Mouse (Mus musculus): ENCODE data around the gene Slc35g3. TPM values are rescaled to one million over a fixed set of nuclear protein-coding genes. Genes with fewer than 3 reads are reported as not detected.
"Not testable (repeated sequence)": the region's sequence is repeated elsewhere in the genome, so short reads cannot be mapped to it uniquely, and the experiment has no call there.

The Slc35g3 gene
- polyA plus RNA-seq, 1 experiment from 2014 or later = not detected

DNA sequence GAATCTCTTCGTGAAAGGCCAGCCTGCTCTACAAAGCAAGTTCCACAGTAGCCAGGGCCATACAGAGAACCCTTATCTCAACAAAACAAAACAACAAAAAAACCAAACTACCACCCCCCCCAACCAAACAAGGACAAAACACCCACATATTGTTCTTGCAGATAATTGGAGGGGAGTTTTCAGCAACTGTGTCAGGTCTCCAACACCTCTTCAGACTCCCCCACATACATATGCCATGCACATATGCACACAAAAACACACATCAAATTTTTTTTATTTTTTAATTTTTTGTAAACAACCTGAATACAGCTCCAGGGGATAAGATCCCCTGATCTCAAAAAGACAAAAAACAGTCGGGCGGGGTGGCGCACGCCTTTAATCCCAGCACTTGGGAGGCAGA lies 7.5 kb downstream of the Slc35g3 start:
- WGBS (ENCODE audit: missing documents) = 67% methylated on average over 1 of the region's 5 CpGs
- Histone ChIP-seq H3K4me3 (ENCODE audit: inconsistent target) (no peak overlapping the region), H3K27ac (peak overlapping the region; percentile 17; the same call in 1 of the 2 replicates), H3K36me3 (ENCODE audit: inconsistent target) (no peaks in the 10 kb centered on the region), H3K79me2 (ENCODE audit: inconsistent target) (peaks cover 86% of the 10 kb centered on the region)

DNA sequence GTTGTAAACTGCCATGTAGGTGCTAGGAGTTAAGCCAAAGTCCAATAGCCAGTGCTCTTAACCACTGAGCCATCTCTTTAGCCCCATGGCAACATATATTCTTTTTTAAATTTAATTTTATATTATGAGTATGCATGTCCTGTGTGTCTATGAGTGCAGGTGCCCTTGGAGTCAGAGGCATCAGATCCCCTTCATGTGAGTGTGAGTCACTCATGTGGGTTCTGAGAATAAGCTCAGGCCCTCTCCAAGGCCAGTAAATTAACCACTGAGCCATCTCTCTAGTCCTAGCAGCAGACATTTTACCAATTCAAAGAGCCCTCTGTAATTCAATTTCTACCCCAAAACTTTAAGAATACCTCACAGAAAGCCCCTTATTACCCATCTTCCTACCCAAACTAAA lies 9.1 kb downstream of the Slc35g3 start:
- no peak overlapping the region for H3K4me3 ChIP-seq (ENCODE audit: inconsistent target)
- peaks cover 5% of the 10 kb centered on the region; the same call in 1 of the 2 replicates for H3K36me3 ChIP-seq (ENCODE audit: inconsistent target)
- H3K79me2 ChIP-seq (ENCODE audit: inconsistent target) = peaks cover 99% of the 10 kb centered on the region
- H3K27ac ChIP-seq = peak overlapping the region; percentile 73

GRCm38 (mm10) chr11:69751635-69752034 lies 10.1 kb downstream of the Slc35g3 start:
- WGBS (ENCODE audit: missing documents) = 66% methylated on average over 3 of the region's 3 CpGs
- peaks cover 13% of the 10 kb centered on the region for H3K36me3 ChIP-seq (ENCODE audit: inconsistent target)
- H3K4me3 ChIP-seq (ENCODE audit: inconsistent target) = no peak overlapping the region
- peaks cover 89% of the 10 kb centered on the region for H3K79me2 ChIP-seq (ENCODE audit: inconsistent target)
- H3K27ac ChIP-seq = peak overlapping the region; percentile 73

- whole genome bisulfite sequencing (ENCODE audit: missing documents) = 78% methylated on average over 1 of the region's 3 CpGs
- H3K27ac ChIP-seq; H3K4me3 ChIP-seq (ENCODE audit: inconsistent target); H3K79me2 ChIP-seq (ENCODE audit: inconsistent target): not testable (repeated sequence)
- peaks cover 24% of the 10 kb centered on the region for H3K36me3 ChIP-seq (ENCODE audit: inconsistent target)
These were observed 30.4 kb downstream of the Slc35g3 start for GRCm38 (mm10) chr11:69731408-69731807.

DNA sequence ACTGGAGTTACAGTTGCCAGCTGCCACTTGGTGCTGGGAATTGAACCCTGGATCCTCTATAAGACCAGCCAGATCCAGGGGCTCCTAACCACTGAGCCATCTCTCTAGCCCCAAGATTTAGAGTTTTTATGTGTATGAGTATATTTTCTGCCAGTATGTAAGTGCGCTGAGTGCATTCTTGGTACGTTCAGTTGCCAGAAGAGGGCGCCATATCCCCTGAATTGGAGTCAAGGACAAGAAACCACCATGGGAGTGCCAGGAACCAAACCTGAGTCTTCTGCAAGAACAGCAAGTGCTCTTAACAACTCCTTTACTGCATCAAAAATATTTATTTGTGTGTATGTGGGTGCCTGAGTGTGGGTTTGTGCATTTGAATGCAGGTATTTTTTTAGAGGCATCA lies 32.7 kb downstream of the Slc35g3 start:
- Histone ChIP-seq H3K4me3 (ENCODE audit: inconsistent target) (no peak overlapping the region), H3K36me3 (ENCODE audit: inconsistent target) (peaks cover under 1% of the 10 kb centered on the region; the same call in 1 of the 2 replicates), H3K79me2 (ENCODE audit: inconsistent target) (no peaks in the 10 kb centered on the region), H3K27ac (no peak overlapping the region)
- WGBS (ENCODE audit: missing documents) = 70% methylated on average over 3 of the region's 3 CpGs

DNA sequence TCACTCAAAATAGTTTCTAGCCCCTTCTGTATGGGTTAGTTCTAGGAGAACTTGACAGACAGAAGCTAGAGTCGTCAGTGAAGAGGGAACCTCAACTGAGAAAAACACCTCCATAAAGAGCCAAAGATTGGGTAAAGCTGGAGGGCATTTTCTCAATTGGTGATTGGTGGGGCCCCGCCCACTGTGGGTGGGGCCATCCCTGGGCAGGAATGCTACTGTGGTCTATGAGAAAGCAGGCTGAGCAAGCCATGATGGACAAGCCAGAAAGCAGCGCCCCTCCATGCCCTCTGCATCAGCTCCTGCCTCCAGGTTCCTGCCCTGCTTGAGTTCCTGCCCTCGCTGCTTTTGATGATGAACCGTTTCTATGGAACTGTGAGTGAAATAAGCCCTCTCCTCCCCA lies 35.8 kb downstream of the Slc35g3 start:
- WGBS (ENCODE audit: missing documents) = 65% methylated on average over 5 of the region's 5 CpGs
- Histone ChIP-seq H3K27ac (no peak overlapping the region), H3K79me2 (ENCODE audit: inconsistent target) (no peaks in the 10 kb centered on the region), H3K36me3 (ENCODE audit: inconsistent target) (no peaks in the 10 kb centered on the region), H3K4me3 (ENCODE audit: inconsistent target) (no peak overlapping the region)

GRCm38 (mm10) chr11:69723074-69723473 lies 38.7 kb downstream of the Slc35g3 start:
- 81% methylated on average over 2 of the region's 2 CpGs for WGBS (ENCODE audit: missing documents)
- Histone ChIP-seq H3K79me2 (ENCODE audit: inconsistent target) (no peaks in the 10 kb centered on the region), H3K36me3 (ENCODE audit: inconsistent target) (no peaks in the 10 kb centered on the region), H3K27ac (no peak overlapping the region), H3K4me3 (ENCODE audit: inconsistent target) (no peak overlapping the region)

GRCm38 (mm10) chr11:69720852-69721251 lies 40.9 kb downstream of the Slc35g3 start:
- 91% methylated on average over 6 of the region's 6 CpGs for WGBS (ENCODE audit: missing documents)
- H3K27ac ChIP-seq = no peak overlapping the region
- H3K79me2 ChIP-seq (ENCODE audit: inconsistent target) = no peaks in the 10 kb centered on the region
- H3K4me3 ChIP-seq (ENCODE audit: inconsistent target) = no peak overlapping the region
- H3K36me3 ChIP-seq (ENCODE audit: inconsistent target) = no peaks in the 10 kb centered on the region

GRCm38 (mm10) chr11:69719423-69719822 lies 42.3 kb downstream of the Slc35g3 start:
- Histone ChIP-seq H3K27ac (no peak overlapping the region), H3K79me2 (ENCODE audit: inconsistent target) (no peaks in the 10 kb centered on the region), H3K4me3 (ENCODE audit: inconsistent target) (no peak overlapping the region), H3K36me3 (ENCODE audit: inconsistent target) (no peaks in the 10 kb centered on the region)
- WGBS (ENCODE audit: missing documents) = 79% methylated on average over 6 of the region's 6 CpGs

- no peak overlapping the region for H3K27ac ChIP-seq
- no peaks in the 10 kb centered on the region for H3K79me2 ChIP-seq (ENCODE audit: inconsistent target)
- H3K36me3 ChIP-seq (ENCODE audit: inconsistent target) = no peaks in the 10 kb centered on the region
- no peak overlapping the region for H3K4me3 ChIP-seq (ENCODE audit: inconsistent target)
- 81% methylated on average over 15 of the region's 15 CpGs for WGBS (ENCODE audit: missing documents)
These were observed 43.1 kb downstream of the Slc35g3 start for GRCm38 (mm10) chr11:69718661-69719060.

DNA sequence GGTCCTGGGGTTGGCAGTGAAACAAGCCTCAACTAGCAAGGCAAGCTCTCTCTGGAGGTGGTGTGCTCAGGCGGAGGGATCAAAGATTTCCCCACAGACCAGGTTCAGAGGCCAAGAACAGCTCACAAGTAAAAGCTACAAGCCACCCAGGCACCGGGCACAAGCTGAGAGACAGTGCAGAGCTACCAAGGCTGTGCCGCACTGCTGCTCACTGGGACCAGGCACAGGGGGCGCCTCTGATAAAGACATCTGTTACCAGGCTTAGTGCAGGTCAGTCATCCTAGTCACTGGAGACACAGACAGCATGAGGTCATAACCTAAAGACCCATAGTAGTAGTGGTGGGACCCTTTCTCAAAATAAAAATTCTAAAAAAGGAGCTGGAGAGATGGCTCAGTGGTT lies 44.8 kb downstream of the Slc35g3 start:
- 86% methylated on average over 4 of the region's 4 CpGs for WGBS (ENCODE audit: missing documents)
- H3K36me3 ChIP-seq (ENCODE audit: inconsistent target) = no peaks in the 10 kb centered on the region
- H3K4me3 ChIP-seq (ENCODE audit: inconsistent target) = no peak overlapping the region
- no peak overlapping the region for H3K27ac ChIP-seq
- no peaks in the 10 kb centered on the region for H3K79me2 ChIP-seq (ENCODE audit: inconsistent target)

- H3K4me3 ChIP-seq (ENCODE audit: inconsistent target) = no peak overlapping the region
- H3K79me2 ChIP-seq (ENCODE audit: inconsistent target) = no peaks in the 10 kb centered on the region
- H3K27ac ChIP-seq = no peak overlapping the region
- no peaks in the 10 kb centered on the region for H3K36me3 ChIP-seq (ENCODE audit: inconsistent target)
- 33% methylated on average over 5 of the region's 5 CpGs for WGBS (ENCODE audit: missing documents)
These were observed 45.8 kb downstream of the Slc35g3 start for GRCm38 (mm10) chr11:69715929-69716328.

- no peaks in the 10 kb centered on the region for H3K36me3 ChIP-seq (ENCODE audit: inconsistent target)
- H3K4me3 ChIP-seq (ENCODE audit: inconsistent target) = no peak overlapping the region
- H3K79me2 ChIP-seq (ENCODE audit: inconsistent target) = no peaks in the 10 kb centered on the region
- 87% methylated on average over 9 of the region's 9 CpGs for WGBS (ENCODE audit: missing documents)
- no peak overlapping the region for H3K27ac ChIP-seq
These were observed 46.3 kb downstream of the Slc35g3 start for GRCm38 (mm10) chr11:69715482-69715881.

DNA sequence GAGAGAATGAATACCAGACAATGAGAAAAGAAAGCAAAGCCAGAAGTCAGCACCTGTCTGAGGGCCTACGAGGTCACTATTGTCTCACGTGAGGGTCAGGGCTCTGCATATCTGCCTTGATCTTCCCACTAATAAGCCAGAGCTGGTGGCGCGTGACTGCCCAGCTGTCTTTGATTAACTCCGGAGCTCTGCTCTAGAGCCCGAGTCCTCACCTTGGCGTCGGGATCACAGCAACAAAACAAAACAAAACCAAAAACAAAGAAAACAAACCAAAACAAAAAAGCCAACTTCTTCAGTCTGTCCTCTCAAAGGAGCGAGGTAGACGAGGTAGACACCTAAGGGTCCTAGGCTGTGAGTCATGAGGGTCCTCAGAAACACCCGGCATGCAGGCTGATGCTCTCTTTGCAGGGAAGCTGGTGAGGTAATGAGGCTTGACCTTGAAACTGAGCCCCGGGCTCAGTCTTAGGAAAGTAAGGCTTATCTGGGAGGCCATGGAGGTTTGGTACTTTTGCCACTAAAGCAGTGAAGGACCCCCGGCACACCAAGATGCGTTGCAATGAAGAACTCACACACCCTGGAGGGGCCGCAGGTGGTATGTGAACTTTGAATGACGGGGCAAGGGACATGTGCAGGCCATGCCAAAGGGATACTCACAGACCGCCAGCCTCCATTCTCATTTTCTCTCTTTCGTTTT lies 47.0 kb downstream of the Slc35g3 start:
- H3K4me3 ChIP-seq (ENCODE audit: inconsistent target) = no peak overlapping the region
- no peaks in the 10 kb centered on the region for H3K36me3 ChIP-seq (ENCODE audit: inconsistent target)
- H3K79me2 ChIP-seq (ENCODE audit: inconsistent target) = no peaks in the 10 kb centered on the region
- 95% methylated on average over 18 of the region's 18 CpGs for WGBS (ENCODE audit: missing documents)
- H3K27ac ChIP-seq = no peak overlapping the region

DNA sequence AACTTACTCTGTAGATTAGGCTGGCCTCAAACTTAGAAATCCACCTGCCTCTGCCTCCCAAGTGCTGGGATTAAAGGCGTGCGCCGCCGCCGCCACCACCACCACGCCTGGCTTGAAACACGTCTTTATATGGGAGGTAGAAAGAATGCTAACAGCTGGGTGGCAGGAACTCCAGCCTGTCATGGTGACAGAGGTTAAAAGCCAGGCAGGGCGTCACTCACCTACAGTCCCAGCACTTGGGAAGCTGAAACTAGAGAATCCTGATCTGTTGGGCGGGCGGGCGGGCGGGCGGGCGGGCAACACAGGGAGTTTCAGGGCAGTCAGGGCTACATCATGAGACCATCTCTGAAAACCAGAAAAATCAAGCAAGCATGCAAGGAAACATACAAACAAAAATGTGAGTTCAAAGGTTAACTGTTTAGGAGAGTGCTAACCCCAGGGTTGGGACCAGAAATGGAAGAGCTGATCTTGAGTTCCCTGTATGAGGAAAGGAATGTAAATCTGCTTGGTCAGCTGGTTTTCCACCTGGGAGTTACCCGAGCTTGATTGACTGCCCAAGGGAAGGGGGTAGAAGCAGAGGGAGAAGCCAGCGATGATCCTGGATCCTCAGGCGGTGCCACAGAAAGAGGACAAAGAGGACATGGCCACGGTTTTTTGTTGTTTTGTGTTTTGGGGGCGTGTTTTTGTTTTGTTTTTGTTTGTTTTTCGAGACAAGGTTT lies 48.7 kb downstream of the Slc35g3 start:
- no peaks in the 10 kb centered on the region for H3K36me3 ChIP-seq (ENCODE audit: inconsistent target)
- no peak overlapping the region for H3K4me3 ChIP-seq (ENCODE audit: inconsistent target)
- H3K27ac ChIP-seq = no peak overlapping the region
- 98% methylated on average over 8 of the region's 20 CpGs for WGBS (ENCODE audit: missing documents)
- H3K79me2 ChIP-seq (ENCODE audit: inconsistent target) = no peaks in the 10 kb centered on the region
